Mouse (Mus musculus) Muller cell, postnatal 12 days (primary cell): Measurements from ENCODE around the gene Rab1a.

Experiments used
- DNase-seq: peaks from one replicate; pipeline ENCODE4 v3.0.0-alpha.2; 2015; ENCODE audit errors: inconsistent ontology term

Gene Rab1a

GRCm38 (mm10) chr11:20247146-20247855 is 46.1 kb downstream of the Rab1a start:
- no peak for DNase-seq

GRCm38 (mm10) chr11:20248277-20248676 is 47.0 kb downstream of the Rab1a start:
- DNase-seq, result no peak

DNA sequence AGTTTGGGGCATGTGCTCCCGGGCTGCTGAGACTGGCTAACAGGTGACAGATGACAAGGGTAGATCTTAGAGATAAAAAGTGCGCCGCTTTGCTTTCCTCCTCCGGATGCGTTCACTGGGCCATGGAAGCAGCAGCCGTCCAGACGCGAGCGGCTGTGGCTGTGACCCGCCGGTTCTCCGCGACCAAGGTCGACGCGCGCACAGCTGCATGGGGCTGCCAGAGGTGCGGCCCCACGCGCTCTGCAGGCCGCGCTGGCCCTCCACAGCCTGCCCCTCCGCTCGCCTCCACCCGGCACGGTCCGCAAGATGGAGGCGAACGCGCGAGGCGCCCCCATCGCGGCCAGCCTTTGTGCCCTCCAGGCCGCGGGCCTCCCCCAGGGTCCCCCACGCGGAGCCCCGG is 47.6 kb downstream of the Rab1a start:
- DNase-seq, result no peak

GRCm38 (mm10) chr11:20249296-20250110 is 48.3 kb downstream of the Rab1a start, which contains the start of gene Cep68:
Gene Cep68 (minus strand): TSS chr11:20249429.
- peak; percentile 97 for DNase-seq

- no peak for DNase-seq
These were observed 49.4 kb downstream of the Rab1a start for GRCm38 (mm10) chr11:20250476-20251178.

DNA sequence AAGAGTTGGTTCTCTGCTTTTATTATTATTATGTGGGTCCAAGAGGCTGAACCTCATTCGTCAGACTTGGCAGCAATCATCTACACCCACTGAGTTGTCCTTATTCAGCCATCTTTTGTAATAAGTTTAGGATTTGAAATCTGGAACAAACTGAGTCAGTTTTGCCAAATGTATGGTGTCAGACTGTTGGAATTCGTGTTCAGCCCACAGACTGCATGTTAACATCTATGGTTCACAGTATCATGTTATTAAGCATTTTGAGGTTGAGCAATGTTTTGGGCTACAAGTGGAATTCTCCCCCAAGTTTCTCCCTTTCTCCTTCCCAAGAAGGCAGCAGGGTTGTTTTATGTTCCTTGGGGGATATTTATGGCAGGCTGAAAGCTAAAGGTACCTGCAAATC is 51.9 kb downstream of the Rab1a start:
- no peak for DNase-seq

- DNase-seq, result no peak
These were observed 53.6 kb downstream of the Rab1a start for GRCm38 (mm10) chr11:20254791-20255190.

GRCm38 (mm10) chr11:20262628-20263380 is 61.6 kb downstream of the Rab1a start:
- DNase-seq, result no peak

DNA sequence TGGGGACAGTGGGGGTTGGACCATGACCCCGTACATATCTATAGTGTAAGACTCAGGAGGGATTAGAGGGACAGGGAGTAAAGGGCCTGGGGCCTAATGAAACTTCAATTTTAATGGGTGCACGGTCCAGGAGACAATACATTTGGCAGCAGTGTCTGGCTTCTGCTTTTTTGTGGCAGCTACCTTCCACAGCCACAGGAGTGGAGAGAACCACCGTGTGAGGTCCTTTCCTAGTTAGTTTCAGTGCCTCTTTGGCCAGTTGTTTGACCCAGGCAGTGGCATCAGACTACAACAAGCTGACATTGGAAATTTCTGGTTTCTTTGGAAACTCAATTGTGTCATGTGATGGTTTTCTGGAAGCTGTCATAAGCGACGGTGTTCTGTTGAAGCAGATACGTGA is 68.7 kb downstream of the Rab1a start:
- DNase-seq, result no peak

GRCm38 (mm10) chr11:20275974-20276373 is 74.7 kb downstream of the Rab1a start:
- no peak for DNase-seq
